Mouse (Mus musculus) G1E (cell line): ENCODE results near the gene Cir1. TPM values are rescaled to one million over a fixed set of nuclear protein-coding genes. Genes with fewer than 3 reads are reported as not detected.

ENCODE experiments used
- ATAC-seq: 2 replicates; pipeline ENCODE4 v1.8.0; 2016; ENCODE audit warnings: mild to moderate bottlenecking; ENCODE audit not compliant: insufficient number of reproducible peaks, poor library complexity, low FRiP score, severe bottlenecking; ENCODE audit errors: extremely low read depth
- DNase-seq: peaks from one replicate; pipeline ENCODE4 v3.0.0; 2012; ENCODE audit warnings: low spot score
- H3K27me3 ChIP-seq: 2 replicates; pipeline ENCODE4 v1.6.1; 2012; ENCODE audit warnings: mild to moderate bottlenecking, low read length, inconsistent platforms; ENCODE audit not compliant: insufficient read depth
- H3K36me3 ChIP-seq: replicated peaks from 2 replicates; pipeline ENCODE3; 2012; ENCODE audit warnings: mild to moderate bottlenecking, inconsistent platforms
- H3K4me1 ChIP-seq: 2 replicates; pipeline ENCODE4 v1.6.1; 2012; ENCODE audit warnings: low read depth, low read length, inconsistent platforms, mixed read lengths; ENCODE audit not compliant: insufficient read depth
- H3K4me3 ChIP-seq: 2 replicates; pipeline ENCODE4 v1.5.1; 2012; ENCODE audit warnings: low read depth, mild to moderate bottlenecking, inconsistent platforms, low read length, moderate library complexity, mixed read lengths
- H3K9me3 ChIP-seq: replicated peaks from 2 replicates; pipeline ENCODE4 v1.6.1; 2012; ENCODE audit warnings: inconsistent platforms
- CTCF ChIP-seq: IDR thresholded peaks from 2 replicates; pipeline ENCODE4 v1.5.1; 2012; ENCODE audit warnings: low read depth, low read length, inconsistent platforms, mixed read lengths
- GATA1 ChIP-seq: IDR thresholded peaks from 2 replicates; pipeline ENCODE4 v1.6.1; 2012; ENCODE audit warnings: borderline replicate concordance, low read length, inconsistent platforms, mixed read lengths
- GATA2 ChIP-seq: IDR thresholded peaks from 2 replicates; pipeline ENCODE4 v1.6.1; 2012; ENCODE audit warnings: low read depth, low read length, inconsistent platforms, borderline replicate concordance
- POLR2AphosphoS5 ChIP-seq: IDR thresholded peaks from 2 replicates; pipeline ENCODE4 v1.6.1; 2012; ENCODE audit warnings: low read depth, low read length, inconsistent platforms; ENCODE audit not compliant: insufficient replicate concordance
- TAL1 ChIP-seq: conservative IDR thresholded peaks from 2 replicates; pipeline ENCODE4 v1.6.1; 2012; ENCODE audit warnings: low read depth, low read length, inconsistent platforms, mixed read lengths
- polyA plus RNA-seq: library from polyadenylated mRNA; stranded (reverse); fragments of >175 nt; gene quantifications from 2 replicates; pipeline ENCODE4 v1.2.3, GENCODE M21; 2012
- total RNA-seq, 2 experiments: library from RNA; stranded (forward) in 1 of 2; stranded (reverse) in 1 of 2; fragments of 200-1000 nt in 1 of 2; fragments of >200 nt in 1 of 2; fragmentation: Nextera tagmentation in 1 of 2; gene quantifications; 2 replicates each; pipeline ENCODE4 v1.2.3; 2014 to 2017

The Cir1 gene
- total and polyA plus RNA-seq, 3 experiments = 11.9 to 27.2 (median 21.7) TPM

GRCm38 (mm10) chr2:73266623-73267022 lies 45.9 kb downstream of the Cir1 start:
- Histone ChIP-seq H3K9me3 (peaks cover 2% of the 10 kb centered on the region; the same call in 1 of the 2 replicates), H3K36me3 (no peaks in the 10 kb centered on the region), H3K4me3 (no peak overlapping the region), H3K27me3 (peaks cover 61% of the 10 kb centered on the region), H3K4me1 (peaks cover 18% of the 10 kb centered on the region)
- TF ChIP-seq GATA2 = no peak
- TF ChIP-seq CTCF = no peak
- no peak for TF ChIP-seq TAL1
- no peak for TF ChIP-seq GATA1
- no peak for TF ChIP-seq POLR2AphosphoS5
- DNase-seq = no peak
- no peak for ATAC-seq

GRCm38 (mm10) chr2:73266011-73266410 lies 46.5 kb downstream of the Cir1 start:
- Histone ChIP-seq H3K4me1 (peaks cover 15% of the 10 kb centered on the region), H3K4me3 (no peak overlapping the region; the same call in 1 of the 2 replicates), H3K27me3 (peaks cover 57% of the 10 kb centered on the region), H3K9me3 (no peaks in the 10 kb centered on the region; the same call in 1 of the 2 replicates), H3K36me3 (no peaks in the 10 kb centered on the region)
- no peak for TF ChIP-seq TAL1
- no peak for TF ChIP-seq GATA1
- ATAC-seq (no peak), DNase-seq (no peak)

- no peak for ATAC-seq
- Histone ChIP-seq H3K36me3 (no peaks in the 10 kb centered on the region), H3K4me1 (peaks cover 11% of the 10 kb centered on the region), H3K4me3 (no peak overlapping the region), H3K27me3 (peaks cover 46% of the 10 kb centered on the region), H3K9me3 (no peaks in the 10 kb centered on the region; the same call in 1 of the 2 replicates)
- no peak for DNase-seq
- no peak for TF ChIP-seq GATA2
- no peak for TF ChIP-seq TAL1
- TF ChIP-seq CTCF = no peak
- no peak for TF ChIP-seq POLR2AphosphoS5
- TF ChIP-seq GATA1 = no peak
Observed at GRCm38 (mm10) chr2:73264611-73265195, 47.8 kb downstream of the Cir1 start.

GRCm38 (mm10) chr2:73263794-73264610 lies 48.5 kb downstream of the Cir1 start:
- Histone ChIP-seq H3K4me3 (no peak overlapping the region), H3K9me3 (no peaks in the 10 kb centered on the region; the same call in 1 of the 2 replicates), H3K36me3 (no peaks in the 10 kb centered on the region), H3K27me3 (peaks cover 44% of the 10 kb centered on the region), H3K4me1 (peaks cover 11% of the 10 kb centered on the region)
- TF ChIP-seq GATA2 (no peak), TAL1 (no peak), POLR2AphosphoS5 (no peak), CTCF (no peak), GATA1 (no peak)
- DNase-seq = no peak
- no peak for ATAC-seq

GRCm38 (mm10) chr2:73263172-73263765 lies 49.2 kb downstream of the Cir1 start:
- Histone ChIP-seq H3K4me3 (no peak overlapping the region), H3K4me1 (peaks cover 15% of the 10 kb centered on the region), H3K27me3 (peaks cover 42% of the 10 kb centered on the region), H3K36me3 (no peaks in the 10 kb centered on the region), H3K9me3 (no peaks in the 10 kb centered on the region; the same call in 1 of the 2 replicates)
- DNase-seq = no peak
- ATAC-seq = no peak
- TF ChIP-seq TAL1 (no peak), POLR2AphosphoS5 (no peak), GATA2 (no peak), GATA1 (no peak), CTCF (no peak)

GRCm38 (mm10) chr2:73248701-73249100 lies 63.8 kb downstream of the Cir1 start:
- Histone ChIP-seq H3K27me3 (peaks cover 23% of the 10 kb centered on the region), H3K4me1 (no peaks in the 10 kb centered on the region; the same call in 1 of the 2 replicates), H3K36me3 (no peaks in the 10 kb centered on the region), H3K4me3 (no peak overlapping the region), H3K9me3 (peaks cover 2% of the 10 kb centered on the region; the same call in 1 of the 2 replicates)
- no peak for ATAC-seq
- no peak for DNase-seq
- TF ChIP-seq GATA2 (no peak), TAL1 (no peak), CTCF (no peak), GATA1 (no peak), POLR2AphosphoS5 (no peak)
